Mouse (Mus musculus) small intestine, adult 10 weeks (tissue): ENCODE data around the gene Hexim1. TPM values are rescaled to one million over a fixed set of nuclear protein-coding genes. Genes with fewer than 3 reads are reported as not detected.

ENCODE experiments used
- polyA plus RNA-seq: library from polyadenylated mRNA; stranded (reverse); fragments of 350-450 nt; fragmentation: Illumina TruSeq; extraction: RNeasy Lipid Tissue Mini Kit (QIAGEN cat#74804); gene quantifications from one replicate; pipeline ENCODE4 v1.2.3, GENCODE M21; 2014; ENCODE audit warnings: low replicate concordance

Gene Hexim1
- 34.2 TPM for polyA plus RNA-seq

DNA sequence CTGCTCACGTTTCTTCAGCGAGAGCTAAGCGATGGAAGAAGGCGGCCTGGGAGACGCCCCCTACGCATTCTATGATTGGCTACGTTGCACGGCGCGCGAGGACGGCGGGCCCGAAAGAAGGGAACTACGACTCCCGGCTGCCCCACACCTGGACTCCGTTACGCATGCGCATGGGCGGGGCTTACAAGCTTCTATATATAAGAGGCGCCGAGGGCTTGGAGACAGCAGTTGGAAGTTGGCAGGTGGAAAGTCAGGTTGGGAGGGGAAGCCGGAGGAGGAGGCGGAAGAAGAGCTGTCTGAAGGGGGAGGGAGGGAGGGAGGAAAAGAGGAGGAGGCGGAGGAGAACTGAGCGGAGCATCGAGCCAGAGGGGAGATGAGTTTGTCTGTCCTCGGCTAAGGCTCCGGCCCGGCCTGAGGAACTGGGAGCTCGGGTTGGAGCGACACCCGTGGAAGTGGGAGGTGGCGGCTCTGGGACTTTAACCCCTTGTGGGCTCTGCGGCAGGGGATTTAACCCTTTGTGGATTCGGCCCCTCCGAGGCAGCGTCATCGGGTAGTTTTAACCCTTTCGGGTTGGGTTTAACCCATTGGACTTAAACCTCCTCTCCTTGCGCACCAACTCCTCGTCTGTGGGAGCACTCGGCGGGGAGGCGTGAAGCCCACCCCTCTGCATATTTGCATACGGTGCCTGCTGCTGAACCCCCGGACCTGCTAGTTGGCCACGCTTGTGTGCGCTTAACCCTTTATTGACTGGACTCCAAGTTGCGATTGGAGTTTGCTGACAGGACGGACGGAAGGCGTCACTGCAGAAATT is at the start of gene Hexim1:
Gene Hexim1, plus strand, starts transcription at position 224 of the 811 bp plus-strand sequence.

DNA sequence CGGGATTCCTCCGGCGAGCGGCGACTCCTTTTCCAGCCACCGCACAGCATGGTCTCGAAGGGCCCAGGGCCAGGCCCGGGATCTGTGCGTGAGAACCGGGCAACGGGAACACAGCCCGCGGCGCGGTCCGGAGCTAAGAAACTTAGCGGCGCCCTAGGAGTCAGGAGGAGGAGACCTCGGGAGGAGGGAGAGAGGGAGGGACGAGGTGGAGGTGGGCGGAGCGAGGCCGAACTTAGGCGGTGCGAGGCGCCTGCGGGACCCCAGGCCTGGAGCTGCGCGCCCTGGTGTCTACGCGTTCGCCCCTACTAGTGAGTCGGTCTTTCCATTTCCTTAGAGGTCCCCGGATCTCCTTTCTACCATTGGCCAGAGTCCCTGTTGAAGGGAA is 14.6 kb upstream of the Hexim1 start, which contains the start of the genes Plcd3 and Acbd4:
Gene Plcd3, minus strand, starts transcription at position 178 of the 385 bp plus-strand sequence.
Gene Acbd4, plus strand, starts transcription at position 202 of the 385 bp plus-strand sequence.

DNA sequence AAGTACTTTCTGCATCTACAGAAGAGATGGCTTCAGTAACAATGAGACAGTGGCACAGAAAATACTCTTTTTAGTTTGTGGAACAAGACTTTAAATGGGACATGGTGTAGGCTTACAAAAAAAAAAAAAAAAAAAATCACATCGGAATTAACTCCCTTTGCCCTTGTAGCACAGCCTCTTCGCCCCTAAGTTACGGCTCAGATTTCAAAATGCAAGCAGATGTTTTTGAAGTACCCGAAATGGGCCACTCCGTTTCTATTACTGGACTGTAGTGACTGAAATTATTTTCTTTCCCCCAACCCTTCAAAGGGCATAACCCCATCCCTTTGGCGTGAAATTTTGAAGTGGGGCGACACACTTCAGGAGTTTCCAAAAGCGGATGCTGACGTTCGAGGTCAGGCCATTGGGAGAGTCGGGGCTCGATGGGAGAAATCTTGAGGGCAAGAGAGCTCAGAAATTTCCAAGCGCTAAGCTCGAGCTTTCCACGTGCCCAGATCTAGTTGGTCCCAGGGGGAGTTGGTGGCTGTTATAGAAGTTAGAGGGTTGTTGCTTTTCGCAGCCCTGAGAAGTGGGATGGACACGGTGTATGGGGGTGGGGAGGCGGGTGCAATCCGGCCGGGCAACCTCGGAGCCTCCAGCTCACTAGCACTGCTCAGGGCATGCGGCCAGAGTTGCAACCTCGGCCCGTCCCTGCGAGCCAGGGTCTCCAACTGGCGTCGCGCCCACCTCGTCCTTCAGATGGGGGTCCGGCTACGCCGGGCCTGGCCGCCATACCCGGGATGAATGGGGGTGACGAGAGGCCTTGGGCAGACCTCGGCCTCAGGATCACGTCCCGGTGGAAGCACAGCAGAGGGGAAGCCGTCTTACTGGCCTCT is 15.9 kb downstream of the Hexim1 start, which contains the start of gene Hexim2:
Gene Hexim2, plus strand, starts transcription at position 729 of the 875 bp plus-strand sequence.

Other genes with a start within 250 kb of the Hexim1 start
- 19.1 TPM for gene Eftud2, start 235.2 kb upstream of the Hexim1 start, polyA plus RNA-seq
- gene Ccdc103, start 235.0 kb upstream of the Hexim1 start, polyA plus RNA-seq, result not detected
- not detected for gene Fam187a, start 231.1 kb upstream of the Hexim1 start, polyA plus RNA-seq
- not detected for gene Gfap, start 215.3 kb upstream of the Hexim1 start, polyA plus RNA-seq
- gene Kif18b, start 191.1 kb upstream of the Hexim1 start, polyA plus RNA-seq, result 0.67 TPM
- not detected for gene C1ql1, start 169.5 kb upstream of the Hexim1 start, polyA plus RNA-seq
- gene Nmt1, start 88.0 kb upstream of the Hexim1 start, polyA plus RNA-seq, result 7.2 TPM
- 3.3 TPM for gene Dcakd, start 87.9 kb upstream of the Hexim1 start, polyA plus RNA-seq
- gene Plcd3, start 14.6 kb upstream of the Hexim1 start, polyA plus RNA-seq, result not detected
- 7.1 TPM for gene Acbd4, start 14.5 kb upstream of the Hexim1 start, polyA plus RNA-seq
- gene Hexim2, start 16.2 kb downstream of the Hexim1 start, polyA plus RNA-seq, result 0.82 TPM
- gene Fmnl1, start 54.9 kb downstream of the Hexim1 start, polyA plus RNA-seq, result not detected
- not detected for gene 1700023F06Rik, start 92.3 kb downstream of the Hexim1 start, polyA plus RNA-seq
- gene Spata32, start 102.2 kb downstream of the Hexim1 start, polyA plus RNA-seq, result not detected
- gene Map3k14, start 151.2 kb downstream of the Hexim1 start, polyA plus RNA-seq, result not detected
- 1.1 TPM for gene Arhgap27, start 247.5 kb downstream of the Hexim1 start, polyA plus RNA-seq